Mouse (Mus musculus) kidney, postnatal 10 days (tissue): ENCODE measurements at regions not wholly inside any gene's neighbourhood (a gene's known extent, or its start where the extent isn't known, plus 50 kb on each side); places are given as distances from the start of the nearest gene placed in this dataset.

Source experiments
- DNase-seq: peaks from one replicate; pipeline ENCODE4 v3.0.0; 2021; ENCODE audit warnings: mixed read lengths

DNA sequence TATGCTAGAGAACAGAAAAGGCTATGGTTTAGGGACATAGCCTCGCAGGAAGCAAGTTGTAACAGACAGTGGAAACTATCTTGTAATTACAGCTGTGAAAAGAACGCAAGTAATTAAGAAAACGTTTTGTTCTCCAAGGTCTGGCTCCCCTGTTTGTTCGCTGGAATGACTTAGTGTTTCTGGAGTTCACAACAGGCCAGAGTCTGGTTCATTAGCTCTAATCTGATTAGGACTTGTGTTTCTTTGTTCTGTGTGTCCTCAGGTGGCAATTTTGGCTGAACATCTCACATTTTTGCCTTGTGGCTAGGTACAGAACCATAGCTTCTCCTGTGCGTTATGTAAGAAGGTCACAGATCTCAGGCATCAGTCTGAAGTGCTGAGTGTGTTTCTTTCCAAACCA is 141.7 kb upstream of the Sgk1 start:
- DNase-seq: no peak

DNA sequence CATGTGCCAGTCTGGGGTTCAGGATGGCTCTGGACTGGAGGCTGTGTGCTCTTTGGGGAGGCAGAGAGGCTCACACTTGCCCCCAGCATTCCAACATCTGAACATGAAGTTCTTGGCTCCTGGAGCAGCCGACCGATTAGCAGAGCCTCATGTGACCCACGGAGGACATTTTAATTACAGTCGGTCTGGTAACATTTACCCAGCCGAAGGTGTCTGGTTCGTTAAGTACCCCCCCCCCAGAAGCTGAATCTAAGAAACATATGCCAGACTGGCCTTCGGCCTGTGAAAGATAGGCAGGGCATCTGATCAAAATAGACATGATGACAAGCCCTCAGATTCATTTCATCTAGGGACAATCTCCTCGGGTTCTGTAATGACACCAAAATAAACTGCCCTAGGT is 140.4 kb upstream of the Sgk1 start:
- no peak for DNase-seq

DNA sequence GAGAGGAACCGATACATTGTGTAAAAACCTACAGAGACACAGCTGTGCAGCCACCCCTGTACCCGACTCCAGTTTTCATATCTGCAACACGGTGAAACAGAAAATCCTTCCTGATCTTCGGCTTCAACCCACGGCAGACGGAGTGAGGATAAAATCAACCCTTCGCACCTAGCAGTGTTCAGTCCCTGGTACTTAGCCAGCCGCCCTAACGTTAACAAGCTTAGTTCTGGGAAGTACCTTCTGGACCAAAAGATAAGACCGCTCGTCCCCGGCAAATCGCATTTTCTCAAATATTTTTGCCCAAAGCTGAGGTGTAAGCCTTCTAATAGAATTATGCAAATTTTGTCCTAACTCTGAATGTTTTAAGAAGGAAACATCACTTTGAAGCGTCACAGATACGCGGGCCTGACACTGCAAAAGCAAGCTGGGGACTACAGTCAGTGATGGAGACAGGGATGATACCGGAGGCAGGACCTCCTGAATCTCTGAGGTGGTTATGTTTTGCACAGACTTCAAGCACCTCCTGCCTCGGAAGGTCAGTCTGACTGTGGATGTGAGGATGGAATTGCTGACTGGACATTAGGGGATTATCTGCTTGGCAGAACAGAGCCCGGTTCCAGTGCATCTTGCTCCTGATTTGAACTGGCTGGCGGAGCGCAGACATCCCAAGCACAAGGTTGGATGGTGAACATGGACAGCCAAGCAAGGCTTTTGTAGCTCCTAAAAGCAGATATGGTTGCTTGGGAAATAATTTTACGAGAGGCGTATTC is 139.8 kb upstream of the Sgk1 start:
- DNase-seq: no peak

GRCm38 (mm10) chr10:21743396-21743795 is 138.6 kb upstream of the Sgk1 start:
- no peak for DNase-seq

DNA sequence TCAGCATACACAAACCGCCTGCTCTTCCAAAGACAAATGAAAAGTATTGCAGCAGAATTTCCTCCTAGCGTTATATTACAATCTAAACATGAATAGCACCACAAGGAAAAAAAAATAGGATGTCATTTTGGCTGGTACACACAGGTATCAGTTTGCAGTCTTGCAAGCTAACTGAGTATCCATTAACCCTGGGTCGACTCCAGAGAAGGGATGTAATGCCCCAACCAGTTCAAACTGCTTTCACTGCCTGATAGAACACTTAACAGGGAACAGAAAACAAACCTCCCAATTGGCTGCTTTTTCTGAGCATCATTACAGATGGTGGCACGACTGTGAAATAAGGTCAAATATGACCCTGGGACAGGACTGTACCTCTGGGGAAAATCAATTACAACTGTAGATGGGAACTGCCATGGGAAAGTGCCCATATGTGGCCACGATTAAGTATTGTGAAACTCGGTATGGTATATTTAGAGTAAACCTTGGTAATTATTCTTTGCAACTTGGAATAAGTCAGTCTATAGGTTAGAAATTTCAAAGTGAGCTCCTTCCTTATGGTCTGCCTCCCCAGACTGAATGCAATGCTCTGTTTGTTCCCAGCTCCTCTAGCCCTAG is 137.5 kb upstream of the Sgk1 start:
- no peak for DNase-seq

GRCm38 (mm10) chr10:21745940-21746487 is 136.0 kb upstream of the Sgk1 start:
- no peak for DNase-seq

- DNase-seq: no peak
Measured at GRCm38 (mm10) chr10:21746713-21747112, 135.3 kb upstream of the Sgk1 start.

DNA sequence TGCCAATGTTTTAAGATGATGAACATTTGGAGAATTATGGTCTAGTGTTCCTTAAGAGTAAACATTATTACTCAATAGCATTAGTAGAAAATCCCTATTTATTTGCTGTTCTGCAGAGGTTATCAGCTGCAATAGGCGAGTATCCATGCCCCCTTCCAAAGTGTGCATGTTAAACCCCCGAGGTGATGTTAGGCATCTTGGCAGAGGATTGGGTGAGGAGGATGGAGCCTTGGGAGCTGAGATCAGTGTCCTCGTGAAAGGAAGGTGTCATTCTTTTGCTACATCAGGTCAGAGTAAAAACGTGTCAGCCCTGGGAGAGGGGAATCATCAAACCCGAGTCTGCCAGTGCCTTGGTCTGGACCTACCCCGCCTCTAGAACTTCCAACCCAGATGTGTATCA is 130.7 kb upstream of the Sgk1 start:
- DNase-seq: no peak

- no peak for DNase-seq
Measured at GRCm38 (mm10) chr10:21752392-21752791, 129.6 kb upstream of the Sgk1 start.

DNA sequence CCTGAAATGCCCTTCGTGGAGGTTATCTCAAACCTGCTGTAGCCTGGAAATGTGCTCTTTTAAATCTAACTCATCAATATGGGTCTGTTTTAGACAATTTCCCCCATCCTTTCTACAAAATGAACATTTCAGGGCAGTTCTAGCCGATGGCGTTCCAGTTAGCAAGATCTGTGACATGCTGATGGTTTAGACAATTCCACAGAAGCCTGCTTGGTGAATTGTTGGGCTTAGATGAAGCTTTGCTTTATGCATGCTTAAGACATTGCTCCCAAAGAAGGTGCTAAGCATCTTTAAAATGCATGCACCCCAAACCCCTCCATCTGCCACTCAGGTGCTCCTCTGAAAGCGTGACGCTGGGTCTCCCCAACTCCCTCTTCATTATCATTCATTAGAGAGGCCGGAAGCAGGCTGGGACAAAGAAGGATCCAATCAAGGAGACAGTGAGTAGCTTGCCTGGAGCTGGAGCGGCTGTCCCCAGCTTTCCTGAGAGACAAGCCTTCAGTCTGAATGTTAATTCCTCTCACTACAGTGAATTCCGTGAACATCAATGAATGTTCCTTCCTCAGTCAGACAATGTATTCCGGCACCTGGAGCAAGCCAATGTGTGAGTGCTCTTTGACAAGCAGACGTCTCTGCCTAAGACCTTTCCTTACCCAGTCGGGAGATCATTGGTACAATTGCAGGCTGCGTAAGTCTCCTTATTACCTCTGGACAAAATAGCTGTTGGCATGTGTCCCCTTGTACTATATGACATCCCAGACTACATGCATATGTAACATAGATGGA is 127.0 kb upstream of the Sgk1 start:
- no peak for DNase-seq

DNA sequence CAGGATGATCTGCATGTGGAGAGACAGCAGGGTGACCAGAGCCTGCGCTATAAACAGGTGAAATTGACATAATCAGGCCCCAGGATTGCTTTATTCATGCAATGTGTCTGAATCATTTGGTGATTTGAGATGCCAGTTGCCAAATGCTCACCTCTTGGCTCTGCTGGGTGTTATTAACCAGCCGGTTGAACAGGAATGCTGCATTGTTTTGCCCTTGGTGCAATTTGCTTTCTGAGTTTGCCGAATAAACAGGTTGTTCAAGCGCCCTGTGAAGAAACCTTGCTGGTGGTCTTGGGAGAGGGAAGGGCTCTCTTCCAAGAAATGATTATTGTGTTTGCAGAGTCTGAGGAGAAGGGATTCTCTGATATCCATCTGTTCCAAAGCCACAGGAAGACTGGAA is 126.3 kb upstream of the Sgk1 start:
- DNase-seq: no peak

DNA sequence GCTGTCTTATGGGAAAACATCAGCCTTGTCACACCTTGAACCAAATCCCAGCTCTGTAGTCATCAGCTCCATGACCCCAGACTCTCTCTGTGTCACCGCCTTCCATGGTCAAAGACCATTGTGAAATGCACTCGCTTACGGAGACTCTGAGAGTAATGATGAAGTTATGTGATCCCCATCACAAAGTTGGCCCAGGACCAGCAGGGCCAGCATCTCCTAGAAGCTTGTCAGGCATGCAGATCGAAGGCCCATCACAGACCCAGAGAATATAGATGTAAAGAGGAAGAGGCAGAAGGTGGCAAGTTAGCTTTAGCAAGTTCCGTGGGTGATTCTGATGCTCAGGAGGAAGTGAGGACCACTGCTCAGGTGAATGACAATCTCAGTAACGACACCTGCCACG is 125.2 kb upstream of the Sgk1 start:
- no peak for DNase-seq

- DNase-seq: no peak
Measured at GRCm38 (mm10) chr10:21758122-21758521, 123.9 kb upstream of the Sgk1 start.

- DNase-seq: no peak
Measured at GRCm38 (mm10) chr10:21762516-21762915, 119.5 kb upstream of the Sgk1 start.

GRCm38 (mm10) chr10:21763017-21763964 is 118.7 kb upstream of the Sgk1 start:
- no peak for DNase-seq

GRCm38 (mm10) chr10:21764090-21764489 is 117.9 kb upstream of the Sgk1 start:
- DNase-seq: no peak

DNA sequence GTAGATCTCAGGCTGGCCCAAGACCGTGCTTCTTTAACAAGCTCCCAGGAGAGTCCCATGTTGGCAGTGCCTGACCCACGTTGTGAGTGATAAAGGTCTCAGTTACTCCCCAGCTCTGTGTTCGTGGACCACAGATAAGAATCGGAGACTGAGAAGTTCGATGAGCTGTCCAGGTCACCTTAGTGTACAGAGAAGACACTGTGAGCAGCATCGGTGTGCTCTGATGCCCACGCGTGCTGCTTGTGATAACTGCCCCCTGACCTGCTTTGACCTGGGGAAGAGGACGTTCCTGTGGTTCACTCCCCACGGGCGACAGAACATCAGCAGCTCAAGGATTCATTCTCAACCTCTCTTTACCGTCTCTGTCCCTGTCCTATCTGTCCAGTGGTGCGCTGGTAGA is 117.1 kb upstream of the Sgk1 start:
- DNase-seq: no peak

GRCm38 (mm10) chr10:21773548-21773947 is 108.4 kb upstream of the Sgk1 start:
- no peak for DNase-seq

DNA sequence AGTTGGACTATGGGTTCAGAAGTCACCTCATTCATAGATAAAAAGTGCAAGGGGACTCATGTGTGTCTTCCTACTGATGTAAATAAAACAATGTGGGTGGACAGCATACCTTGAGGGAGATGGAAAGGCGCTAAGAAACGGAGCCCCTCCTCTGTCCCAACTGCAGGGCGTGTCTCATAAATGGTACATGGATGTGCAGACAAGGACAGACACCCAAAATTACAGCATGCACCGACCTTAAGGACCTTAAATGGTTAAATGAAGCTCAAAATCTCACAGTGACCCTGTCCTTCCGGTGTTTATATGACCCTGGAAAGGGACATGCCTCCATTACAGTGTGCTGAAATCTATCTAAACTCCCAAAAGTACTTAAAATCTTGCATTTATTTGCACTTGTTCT is 106.5 kb upstream of the Sgk1 start:
- no peak for DNase-seq

- DNase-seq: no peak
Measured at GRCm38 (mm10) chr10:21775911-21776761, 105.8 kb upstream of the Sgk1 start.

DNA sequence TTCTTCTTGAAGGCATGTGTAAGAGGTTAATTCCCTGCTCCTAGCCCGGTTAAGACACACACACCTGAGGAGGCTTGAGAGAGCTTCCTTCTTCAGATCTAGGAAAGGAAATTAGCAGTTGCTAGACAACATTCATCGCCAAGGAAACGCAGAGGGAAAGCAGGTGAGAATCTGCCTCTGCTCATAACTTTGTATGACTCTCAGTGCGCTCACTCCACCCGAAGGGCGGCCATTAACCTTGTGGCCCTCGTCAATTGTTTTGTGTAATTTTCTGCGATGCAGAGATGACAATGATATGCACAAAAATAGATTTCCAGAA is 105.3 kb upstream of the Sgk1 start:
- DNase-seq: no peak

DNA sequence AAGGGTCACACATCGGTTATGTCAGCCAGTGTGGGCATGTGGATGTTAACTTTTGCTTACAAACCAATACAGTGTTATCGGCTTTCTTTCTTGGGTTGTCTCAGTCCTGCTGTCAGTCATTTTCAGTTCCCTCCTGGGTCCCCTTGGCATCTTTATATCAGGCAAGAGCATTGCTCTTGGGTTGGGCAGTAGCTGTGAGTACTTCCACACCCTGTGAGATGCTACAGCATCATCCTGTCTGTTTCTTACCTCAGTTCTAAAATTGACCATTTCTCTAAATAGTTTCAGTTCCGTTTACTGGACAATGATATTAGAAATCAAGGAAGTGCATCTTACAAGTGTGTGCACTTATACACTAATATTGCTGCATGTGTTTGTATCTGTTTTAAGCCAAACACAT is 104.9 kb upstream of the Sgk1 start:
- no peak for DNase-seq
